Mouse (Mus musculus): ENCODE results near the gene Ubfd1.

DNA sequence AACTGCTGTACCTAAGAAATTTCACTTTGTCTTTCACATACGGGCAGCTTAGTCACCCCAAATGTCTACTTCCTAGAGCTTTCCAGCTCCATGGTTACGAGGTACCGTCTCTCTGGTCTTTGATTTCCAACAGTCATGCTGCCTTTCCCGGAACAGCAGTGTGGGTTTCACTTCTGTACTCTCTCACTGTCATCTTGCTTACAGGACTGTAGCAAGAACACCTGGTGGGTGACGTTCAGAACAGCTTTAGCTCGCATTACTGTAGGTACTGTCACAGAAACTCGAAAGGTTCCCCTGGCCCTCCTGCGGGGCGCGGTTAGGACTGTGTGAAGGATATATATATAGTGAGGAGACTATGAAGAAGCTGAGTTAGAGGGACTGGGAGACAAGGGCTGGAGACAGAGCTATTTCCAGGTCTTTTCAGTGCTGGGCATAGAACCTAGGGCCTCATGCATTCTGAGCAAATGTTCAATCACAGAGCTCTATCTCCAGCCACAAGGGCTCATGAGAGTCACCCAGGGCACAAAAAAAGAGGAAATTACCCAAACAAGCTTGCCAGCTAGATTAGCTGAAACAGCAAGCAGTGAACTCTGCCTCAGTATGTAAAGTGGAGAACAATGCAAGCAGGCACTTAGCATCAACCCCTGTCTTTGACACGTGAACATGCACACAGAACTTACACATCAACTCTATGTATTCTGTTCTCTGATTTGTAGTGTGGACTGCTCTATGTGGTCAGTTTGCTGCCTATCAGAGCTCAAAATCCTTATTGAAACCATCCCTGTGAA lies 20.4 kb downstream of the Ubfd1 start:
- TF ChIP-seq GATA1 (IDR thresholded peaks at IDR 0.05; ENCODE audit: borderline replicate concordance, low read length): no peak
- no peak for TF ChIP-seq FLI1 (IDR thresholded peaks at IDR 0.05; ENCODE audit: low read length)

All from megakaryocyte, embryonic 14.5 days (primary cell).